Mouse (Mus musculus) heart, embryonic 10.5 days (tissue): ENCODE measurements around the gene Tas2r120. TPM values are rescaled to one million over a fixed set of nuclear protein-coding genes. Genes with fewer than 3 reads are reported as not detected.
"Not testable (repeated sequence)": the region's sequence is repeated elsewhere in the genome, so short reads cannot be mapped to it uniquely, and the experiment has no call there.

ENCODE experiments used
- DNase-seq: peaks from one replicate; pipeline ENCODE4 v3.0.0-alpha.2; 2017; ENCODE audit warnings: low spot score
- H3K27ac ChIP-seq: fragments of 300-500 bp; sonication (generic); 2 replicates; pipeline ENCODE4 v1.5.1; 2016; ENCODE audit warnings: mild to moderate bottlenecking
- H3K27me3 ChIP-seq: fragments of 300-500 bp; sonication (generic); 2 replicates; pipeline ENCODE4 v1.6.1; 2016; ENCODE audit warnings: mild to moderate bottlenecking; ENCODE audit not compliant: poor library complexity, insufficient read depth, severe bottlenecking
- H3K36me3 ChIP-seq: fragments of 300-500 bp; sonication (generic); 2 replicates; pipeline ENCODE4 v1.6.1; 2016; ENCODE audit warnings: mild to moderate bottlenecking, moderate library complexity
- H3K4me1 ChIP-seq: fragments of 300-500 bp; sonication (generic); 2 replicates; pipeline ENCODE4 v1.6.1; 2016; ENCODE audit warnings: mild to moderate bottlenecking
- H3K4me3 ChIP-seq: fragments of 300-500 bp; sonication (generic); 2 replicates; pipeline ENCODE4 v1.5.1; 2016; ENCODE audit warnings: mild to moderate bottlenecking, moderate library complexity
- H3K9me3 ChIP-seq: fragments of 300-500 bp; sonication (generic); 2 replicates; pipeline ENCODE4 v1.6.1; 2016; ENCODE audit warnings: mild to moderate bottlenecking, moderate library complexity
- WGBS: fragments of 180-500 bp; shearing (Covaris S2); methylation state at CpG from one replicate; pipeline ENCODE4 v1.1.7; 2016; 5-methylcytosine and 5-hydroxymethylcytosine counted together
- polyA plus RNA-seq: library from polyadenylated mRNA; unstranded; fragments of >200 nt; fragmentation: Nextera tagmentation; extraction: Ambion mirVana; gene quantifications from 2 replicates; pipeline ENCODE4 v1.2.1, GENCODE M21; 2016

Gene Tas2r120
- not detected in 2 replicates for polyA plus RNA-seq

- Histone ChIP-seq H3K27me3 (no peaks in the 10 kb centered on the region), H3K27ac (no peak within 1 kb of the TSS), H3K36me3 (no peaks in the 10 kb centered on the region), H3K4me1 (no peaks in the 10 kb centered on the region), H3K4me3 (no peak within 1 kb of the TSS), H3K9me3 (no peaks in the 10 kb centered on the region)
- no peak for DNase-seq
These were observed at the start of gene Tas2r120 for GRCm38 (mm10) chr6:132656653-132657052. TSS of gene Tas2r120 (plus strand) at chr6:132656953.

DNA sequence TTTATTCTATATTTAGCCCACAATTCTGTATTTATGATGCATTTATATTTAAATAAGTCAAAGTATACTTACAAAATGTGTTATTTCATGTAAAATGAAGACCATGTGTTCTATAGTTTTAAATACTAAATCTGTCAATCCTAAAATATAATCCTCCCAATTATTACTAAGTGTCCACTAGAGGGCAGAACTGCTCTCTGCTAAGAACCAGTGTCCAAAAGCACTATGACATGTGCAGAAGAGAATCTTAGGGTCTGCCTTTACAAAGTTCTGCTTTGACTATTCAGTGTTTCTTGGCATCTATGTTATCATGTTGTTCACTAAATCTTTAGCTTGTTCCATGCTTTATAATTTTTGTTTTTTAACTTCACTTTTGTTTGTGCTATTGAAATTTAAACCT lies 7.4 kb upstream of the Tas2r120 start:
- H3K27ac ChIP-seq = no peak overlapping the region
- H3K9me3 ChIP-seq = no peaks in the 10 kb centered on the region
- H3K27me3 ChIP-seq = no peaks in the 10 kb centered on the region
- no peaks in the 10 kb centered on the region for H3K36me3 ChIP-seq
- no peak for DNase-seq
- H3K4me3 ChIP-seq = no peak overlapping the region
- no peaks in the 10 kb centered on the region for H3K4me1 ChIP-seq

DNA sequence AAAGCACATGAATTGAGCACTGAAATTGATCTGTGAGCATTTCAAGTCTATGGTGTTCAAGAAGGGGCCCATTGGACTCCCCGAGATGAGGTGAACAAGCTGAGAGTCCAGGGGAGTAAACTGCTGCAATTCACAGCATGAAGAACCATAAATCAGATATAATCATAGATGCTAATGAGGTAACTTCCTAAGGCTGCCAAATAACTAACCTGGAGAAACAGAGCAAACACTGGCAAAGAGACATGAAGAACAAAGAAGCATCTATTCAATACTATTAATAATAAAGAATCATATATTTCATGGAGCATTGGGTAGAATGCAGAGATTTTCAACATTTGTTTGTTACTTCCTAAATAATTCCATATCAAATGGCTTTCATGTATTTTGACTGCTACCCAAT lies 5.3 kb upstream of the Tas2r120 start, which contains the start of gene A630073D07Rik:
Gene A630073D07Rik (minus strand): TSS at position 101 of the 400 bp plus-strand sequence.
- WGBS = 86% methylated on average over 1 of the region's 1 CpGs
- Histone ChIP-seq H3K4me3 (no peak within 1 kb of the TSS), H3K27me3 (no peaks in the 10 kb centered on the region), H3K9me3 (no peaks in the 10 kb centered on the region), H3K27ac (no peak within 1 kb of the TSS), H3K36me3 (no peaks in the 10 kb centered on the region), H3K4me1 (no peaks in the 10 kb centered on the region)
- no peak for DNase-seq

- not testable (repeated sequence) for H3K27me3 ChIP-seq
- 79% methylated on average over 7 of the region's 7 CpGs for WGBS
These were observed 34.8 kb downstream of the Tas2r120 start for GRCm38 (mm10) chr6:132691596-132691995.

DNA sequence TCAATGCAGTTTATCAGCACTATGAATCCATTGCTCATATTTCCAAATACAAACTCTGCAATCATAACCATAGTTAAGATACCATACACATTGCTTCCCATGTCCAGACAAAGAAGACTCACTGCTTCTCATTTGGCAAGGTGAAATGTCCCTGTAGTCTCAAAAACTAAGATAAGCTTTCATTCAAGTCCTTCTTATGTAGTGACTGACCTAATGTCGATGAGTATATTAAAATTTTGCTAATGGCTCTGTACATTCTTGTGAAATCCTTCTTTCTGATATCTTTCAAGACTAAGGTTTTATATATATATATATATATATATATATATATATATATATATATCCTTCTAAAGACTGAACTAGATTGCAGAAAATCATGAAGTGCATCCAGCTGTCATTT lies 44.2 kb downstream of the Tas2r120 start, which contains the start of gene Tas2r121:
Gene Tas2r121 (minus strand): TSS at position 101 of the 400 bp plus-strand sequence.
- no peak within 1 kb of the TSS for H3K4me3 ChIP-seq
- no peak for DNase-seq
- no peak within 1 kb of the TSS for H3K27ac ChIP-seq
- WGBS = 72% methylated on average over 1 of the region's 1 CpGs
- no peaks in the 10 kb centered on the region for H3K36me3 ChIP-seq
- no peaks in the 10 kb centered on the region for H3K27me3 ChIP-seq
- no peaks in the 10 kb centered on the region for H3K4me1 ChIP-seq
- no peaks in the 10 kb centered on the region for H3K9me3 ChIP-seq

More at GRCm38 (mm10) chr6:132691596-132691995, 34.8 kb downstream of the Tas2r120 start:
- not testable (repeated sequence) for H3K4me3 ChIP-seq, H3K9me3 ChIP-seq, H3K36me3 ChIP-seq, H3K4me1 ChIP-seq, H3K27ac ChIP-seq, DNase-seq

Other genes with a start within 250 kb of the Tas2r120 start
- not detected in 2 replicates for gene Prh1, start 87.1 kb upstream of the Tas2r120 start, polyA plus RNA-seq
- gene Prp2, start 61.0 kb upstream of the Tas2r120 start, polyA plus RNA-seq = not detected in 2 replicates
- gene A630073D07Rik, start 5.4 kb upstream of the Tas2r120 start, polyA plus RNA-seq = not detected in 2 replicates
- not detected in 2 replicates for gene Tas2r121, start 44.1 kb downstream of the Tas2r120 start, polyA plus RNA-seq
- gene Tas2r122, start 55.0 kb downstream of the Tas2r120 start, polyA plus RNA-seq = not detected in 2 replicates
- not detected in 2 replicates for gene Tas2r115, start 81.1 kb downstream of the Tas2r120 start, polyA plus RNA-seq
- not detected in 2 replicates for gene Tas2r124, start 97.8 kb downstream of the Tas2r120 start, polyA plus RNA-seq
- gene Tas2r102, start 105.2 kb downstream of the Tas2r120 start, polyA plus RNA-seq = not detected in 2 replicates
- gene Tas2r136, start 121.2 kb downstream of the Tas2r120 start, polyA plus RNA-seq = not detected in 2 replicates
- not detected in 2 replicates for gene Tas2r117, start 145.9 kb downstream of the Tas2r120 start, polyA plus RNA-seq
- gene Tas2r123, start 190.2 kb downstream of the Tas2r120 start, polyA plus RNA-seq = not detected in 2 replicates
- not detected in 2 replicates for gene Tas2r116, start 198.5 kb downstream of the Tas2r120 start, polyA plus RNA-seq
- not detected in 2 replicates for gene Tas2r110, start 211.1 kb downstream of the Tas2r120 start, polyA plus RNA-seq
- not detected in 2 replicates for gene Tas2r113, start 236.1 kb downstream of the Tas2r120 start, polyA plus RNA-seq